Mouse (Mus musculus) kidney, embryonic 15.5 days (tissue): ENCODE measurements around the gene Fam129c. TPM values are rescaled to one million over a fixed set of nuclear protein-coding genes. Genes with fewer than 3 reads are reported as not detected.

Experiments
- ATAC-seq: fragments of 200-750 bp; cut with Nextera tagmentation; replicated peaks from 2 replicates; pipeline ENCODE4 v1.8.0; 2017; ENCODE audit warnings: moderate TSS enrichment; ENCODE audit not compliant: low FRiP score
- H3K27ac ChIP-seq: fragments of 300-500 bp; sonication (generic); 2 replicates; pipeline ENCODE4 v1.5.1; 2015; ENCODE audit warnings: mild to moderate bottlenecking, inconsistent platforms
- H3K27me3 ChIP-seq: fragments of 300-500 bp; sonication (generic); 2 replicates; pipeline ENCODE4 v1.6.1; 2015; ENCODE audit warnings: inconsistent platforms
- H3K36me3 ChIP-seq: fragments of 300-500 bp; sonication (generic); 2 replicates; pipeline ENCODE4 v1.6.1; 2015; ENCODE audit warnings: inconsistent platforms
- H3K4me1 ChIP-seq: fragments of 300-500 bp; sonication (generic); 2 replicates; pipeline ENCODE4 v1.6.1; 2015; ENCODE audit warnings: inconsistent platforms
- H3K4me2 ChIP-seq: fragments of 300-500 bp; sonication (generic); 2 replicates; pipeline ENCODE4 v1.6.1; 2015; ENCODE audit warnings: moderate library complexity, mild to moderate bottlenecking, inconsistent platforms
- H3K4me3 ChIP-seq: fragments of 300-500 bp; sonication (generic); replicated peaks from 2 replicates; pipeline ENCODE4 v1.5.1; 2015; ENCODE audit warnings: mild to moderate bottlenecking, inconsistent platforms
- H3K9ac ChIP-seq: fragments of 300-500 bp; sonication (generic); 2 replicates; pipeline ENCODE4 v1.6.1; 2015; ENCODE audit warnings: mild to moderate bottlenecking, inconsistent platforms
- H3K9me3 ChIP-seq: fragments of 300-500 bp; sonication (generic); replicated peaks from 2 replicates; pipeline ENCODE4 v1.6.1; 2016; ENCODE audit warnings: inconsistent platforms
- WGBS: fragments of 180-500 bp; shearing (Covaris S2); methylation state at CpG from one replicate; pipeline ENCODE4 v1.1.7; 2015; ENCODE audit warnings: mixed read lengths; 5-methylcytosine and 5-hydroxymethylcytosine counted together
- polyA plus RNA-seq: library from polyadenylated mRNA; unstranded; fragments of >200 nt; fragmentation: Nextera tagmentation; extraction: Ambion mirVana; gene quantifications from 2 replicates; pipeline ENCODE4 v1.2.1, GENCODE M21; 2015

The Fam129c gene
- polyA plus RNA-seq, 1 experiment from 2014 or later: 4.7 TPM

DNA sequence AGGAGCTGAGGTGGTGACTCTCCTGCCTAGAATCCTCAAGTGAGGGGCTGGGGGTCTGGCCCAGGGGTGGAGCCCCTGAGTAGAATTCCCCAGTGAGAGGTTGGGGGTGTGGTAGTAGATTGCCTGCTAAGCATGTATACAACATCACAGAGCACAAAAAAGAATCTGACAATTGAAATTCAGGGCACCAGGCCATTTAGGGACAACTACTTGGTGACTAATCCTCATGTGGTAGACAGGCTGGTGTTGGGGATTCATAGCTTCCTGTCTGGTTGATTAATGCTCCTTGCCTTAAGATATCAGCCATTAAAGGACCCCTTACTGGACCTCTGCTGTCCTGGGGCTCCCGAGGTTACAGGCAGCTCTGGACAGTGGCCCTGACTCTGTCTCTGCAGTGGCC, 18.4 kb upstream of the Fam129c start:
- no peak overlapping the region for H3K27ac ChIP-seq
- H3K27me3 ChIP-seq: no peaks in the 10 kb centered on the region
- H3K4me2 ChIP-seq: no peak overlapping the region
- WGBS: 67% methylated on average over 1 of the region's 1 CpGs
- no peak overlapping the region for H3K4me3 ChIP-seq
- H3K9ac ChIP-seq: no peak overlapping the region
- no peaks in the 10 kb centered on the region for H3K9me3 ChIP-seq
- no peaks in the 10 kb centered on the region for H3K4me1 ChIP-seq
- peaks cover 21% of the 10 kb centered on the region for H3K36me3 ChIP-seq
- ATAC-seq: no peak

DNA sequence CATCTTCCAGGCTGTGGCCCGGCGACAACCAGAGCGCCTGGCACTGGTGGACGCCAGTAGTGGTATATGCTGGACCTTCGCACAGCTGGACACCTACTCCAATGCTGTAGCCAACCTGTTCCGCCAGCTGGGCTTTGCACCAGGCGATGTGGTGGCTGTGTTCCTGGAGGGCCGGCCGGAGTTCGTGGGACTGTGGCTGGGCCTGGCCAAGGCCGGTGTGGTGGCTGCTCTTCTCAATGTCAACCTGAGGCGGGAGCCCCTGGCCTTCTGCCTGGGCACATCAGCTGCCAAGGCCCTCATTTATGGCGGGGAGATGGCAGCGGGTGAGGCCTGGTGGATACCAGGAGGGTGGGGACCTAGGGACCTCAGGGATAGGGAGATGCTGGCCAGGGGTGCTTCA, 18.0 kb upstream of the Fam129c start:
- ATAC-seq: no peak
- H3K9ac ChIP-seq: no peak overlapping the region
- H3K27ac ChIP-seq: no peak overlapping the region
- H3K4me3 ChIP-seq: no peak overlapping the region
- 88% methylated on average over 14 of the region's 14 CpGs for WGBS
- no peaks in the 10 kb centered on the region for H3K27me3 ChIP-seq
- H3K9me3 ChIP-seq: no peaks in the 10 kb centered on the region
- no peak overlapping the region for H3K4me2 ChIP-seq
- peaks cover 25% of the 10 kb centered on the region for H3K36me3 ChIP-seq
- H3K4me1 ChIP-seq: no peaks in the 10 kb centered on the region

DNA sequence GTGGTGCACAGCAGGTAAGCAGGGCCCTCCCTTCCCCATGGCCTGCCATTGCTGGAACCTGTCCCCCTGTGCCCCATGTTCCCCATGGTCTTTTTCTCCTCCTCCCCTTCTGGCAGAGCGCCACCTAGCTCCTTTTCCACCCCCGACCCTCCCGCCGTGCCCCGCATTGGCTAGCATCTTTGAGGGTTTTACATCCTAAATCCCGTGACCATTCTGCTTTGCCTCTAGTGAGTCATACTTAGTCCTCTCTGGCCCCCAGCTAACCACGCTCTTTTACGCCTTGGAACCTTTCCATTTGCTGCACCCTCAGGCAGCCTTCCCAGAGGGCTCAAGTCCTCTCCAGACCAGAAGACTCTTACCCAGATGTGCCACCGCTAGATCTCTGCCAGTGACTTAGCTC, 17.2 kb upstream of the Fam129c start:
- no peaks in the 10 kb centered on the region for H3K9me3 ChIP-seq
- H3K4me3 ChIP-seq: no peak overlapping the region
- WGBS: 44% methylated on average over 9 of the region's 9 CpGs
- no peaks in the 10 kb centered on the region for H3K27me3 ChIP-seq
- no peak overlapping the region for H3K9ac ChIP-seq
- no peak overlapping the region for H3K27ac ChIP-seq
- no peaks in the 10 kb centered on the region for H3K4me1 ChIP-seq
- H3K4me2 ChIP-seq: no peak overlapping the region
- ATAC-seq: no peak
- H3K36me3 ChIP-seq: peaks cover 33% of the 10 kb centered on the region

DNA sequence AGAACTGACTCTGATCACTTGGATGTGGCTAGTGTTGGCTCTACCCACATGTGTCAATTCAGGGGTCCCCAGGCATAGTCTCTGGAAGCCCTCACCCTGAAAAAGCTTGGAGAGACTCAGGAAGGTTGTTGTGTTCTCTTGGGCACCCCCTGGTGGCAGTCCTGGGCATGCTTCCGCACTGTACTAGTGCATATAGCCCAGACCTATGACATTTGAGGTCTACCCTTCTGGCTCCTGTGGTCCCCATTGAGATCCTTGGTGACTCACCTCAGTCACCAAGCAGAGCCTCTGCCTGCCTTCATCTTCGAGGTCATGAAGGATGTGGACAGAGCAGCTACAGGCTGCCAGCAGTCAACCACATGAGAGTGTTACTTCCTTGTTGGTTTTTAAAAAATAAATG, 10.6 kb upstream of the Fam129c start:
- no peak for ATAC-seq
- no peak overlapping the region for H3K4me2 ChIP-seq
- peaks cover 36% of the 10 kb centered on the region for H3K36me3 ChIP-seq
- no peak overlapping the region for H3K27ac ChIP-seq
- peaks cover 11% of the 10 kb centered on the region for H3K4me1 ChIP-seq
- no peaks in the 10 kb centered on the region for H3K9me3 ChIP-seq
- 73% methylated on average over 2 of the region's 2 CpGs for WGBS
- no peak overlapping the region for H3K4me3 ChIP-seq
- H3K9ac ChIP-seq: no peak overlapping the region
- H3K27me3 ChIP-seq: no peaks in the 10 kb centered on the region

DNA sequence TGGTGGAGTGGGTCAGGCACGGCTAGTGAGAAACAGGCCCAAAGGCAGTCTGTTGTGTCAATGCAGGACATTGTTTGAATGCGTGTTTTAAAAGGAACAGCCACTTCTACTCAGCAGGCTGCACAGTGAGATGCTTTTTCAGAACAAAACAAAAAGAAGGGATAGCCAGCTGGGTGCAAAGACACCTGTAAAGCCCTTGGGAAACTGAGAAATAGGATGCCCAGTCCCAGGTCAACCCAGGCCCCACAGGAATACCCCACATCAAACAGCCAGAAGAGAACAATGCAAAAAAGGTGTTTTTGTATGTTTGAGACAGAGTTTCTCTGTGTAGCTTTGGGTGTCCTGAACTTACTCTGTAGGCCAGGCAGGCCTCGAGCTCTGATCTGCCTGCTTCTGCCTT, 8.7 kb upstream of the Fam129c start:
- H3K36me3 ChIP-seq: peaks cover 34% of the 10 kb centered on the region
- peaks cover 25% of the 10 kb centered on the region for H3K4me1 ChIP-seq
- no peak for ATAC-seq
- 85% methylated on average over 3 of the region's 3 CpGs for WGBS
- no peaks in the 10 kb centered on the region for H3K27me3 ChIP-seq
- H3K27ac ChIP-seq: no peak overlapping the region
- H3K4me3 ChIP-seq: no peak overlapping the region
- H3K9me3 ChIP-seq: no peaks in the 10 kb centered on the region
- no peak overlapping the region for H3K9ac ChIP-seq
- no peak overlapping the region for H3K4me2 ChIP-seq

DNA sequence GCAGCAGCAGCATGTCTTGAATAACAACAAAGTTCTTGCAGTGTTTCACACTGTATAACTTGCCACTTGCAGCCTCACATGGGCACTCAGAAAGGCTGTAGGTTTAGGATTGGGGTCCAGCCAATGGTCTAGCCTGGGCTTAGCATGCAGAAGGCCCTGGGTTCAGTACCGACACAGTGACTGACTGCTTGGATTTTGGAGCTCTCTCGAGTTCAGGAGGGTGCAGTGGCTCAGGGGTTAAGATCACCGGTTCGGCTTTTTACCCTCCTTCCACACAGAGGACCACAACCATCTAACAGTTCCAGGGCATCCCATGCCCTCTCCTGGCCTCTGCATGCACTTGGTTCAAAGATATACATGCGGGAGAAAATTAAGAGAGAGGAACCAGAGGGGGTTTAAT, 6.4 kb upstream of the Fam129c start:
- H3K36me3 ChIP-seq: peaks cover 21% of the 10 kb centered on the region
- H3K9me3 ChIP-seq: no peaks in the 10 kb centered on the region
- no peak for ATAC-seq

DNA sequence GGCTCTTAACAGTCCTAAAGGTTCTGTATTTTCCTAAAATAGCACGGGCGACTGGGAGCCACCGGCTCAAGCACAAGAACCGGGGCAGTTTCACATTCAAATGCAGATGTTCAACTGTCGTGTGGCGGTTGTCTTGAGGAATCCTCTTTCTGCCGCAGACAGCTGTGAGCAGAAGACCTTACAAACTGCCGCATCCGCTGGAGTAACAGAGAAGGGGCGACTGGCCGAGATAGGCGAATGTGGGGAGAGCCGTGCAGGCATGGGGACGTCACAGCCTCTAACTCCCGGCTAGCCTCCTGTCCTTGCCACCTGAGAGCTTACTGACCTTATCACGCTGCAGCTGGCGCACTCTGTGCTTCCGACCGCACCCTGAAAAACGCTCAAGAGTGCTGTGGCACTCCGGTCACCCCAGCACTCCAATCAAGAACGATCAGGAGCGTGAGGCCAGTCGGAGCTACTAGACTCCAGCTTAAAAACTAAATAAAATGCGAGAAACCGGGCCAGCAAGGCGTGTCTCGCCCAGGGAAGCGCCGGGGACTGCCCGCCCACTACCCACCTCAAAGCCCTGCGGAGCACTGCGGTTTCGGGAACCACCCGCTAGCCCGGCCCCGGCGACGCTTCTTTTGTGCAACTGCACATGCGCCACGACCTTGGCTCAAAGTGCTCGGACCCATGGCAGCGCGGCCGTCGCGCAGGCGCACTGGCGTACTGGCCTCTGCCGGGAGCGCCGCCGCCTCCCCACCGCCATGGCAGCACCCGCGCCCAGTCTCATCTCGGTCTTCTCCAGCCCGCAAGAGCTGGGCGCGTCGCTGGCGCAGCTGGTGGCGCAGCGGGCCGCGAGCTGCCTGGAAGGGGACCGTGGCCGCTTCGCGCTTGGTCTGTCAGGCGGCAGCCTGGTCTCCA, 5.7 kb upstream of the Fam129c start, which contains the start of gene Pgls:
Gene Pgls, plus strand, starts transcription at position 706 of the 903 bp plus-strand sequence.
- Histone ChIP-seq H3K27ac (peak within 1 kb of the TSS; percentile 99), H3K4me1 (peaks cover 44% of the 10 kb centered on the region), H3K9ac (peak within 1 kb of the TSS; percentile 88), H3K9me3 (no peaks in the 10 kb centered on the region), H3K4me3 (peak within 1 kb of the TSS; percentile 76), H3K4me2 (peak within 1 kb of the TSS; percentile 93), H3K36me3 (peaks cover 16% of the 10 kb centered on the region), H3K27me3 (no peaks in the 10 kb centered on the region)
- WGBS: under 1% methylated on average over 71 of the region's 71 CpGs
- ATAC-seq: peak; percentile 89

More for the DNA sequence above, 6.4 kb upstream of the Fam129c start:
- 24% methylated on average over 5 of the region's 5 CpGs for WGBS
- Histone ChIP-seq H3K4me2 (peak overlapping the region; percentile 93), H3K4me1 (peaks cover 41% of the 10 kb centered on the region), H3K27me3 (no peaks in the 10 kb centered on the region), H3K27ac (peak overlapping the region; percentile 99), H3K4me3 (peak overlapping the region; percentile 76), H3K9ac (peak overlapping the region; percentile 88)

DNA sequence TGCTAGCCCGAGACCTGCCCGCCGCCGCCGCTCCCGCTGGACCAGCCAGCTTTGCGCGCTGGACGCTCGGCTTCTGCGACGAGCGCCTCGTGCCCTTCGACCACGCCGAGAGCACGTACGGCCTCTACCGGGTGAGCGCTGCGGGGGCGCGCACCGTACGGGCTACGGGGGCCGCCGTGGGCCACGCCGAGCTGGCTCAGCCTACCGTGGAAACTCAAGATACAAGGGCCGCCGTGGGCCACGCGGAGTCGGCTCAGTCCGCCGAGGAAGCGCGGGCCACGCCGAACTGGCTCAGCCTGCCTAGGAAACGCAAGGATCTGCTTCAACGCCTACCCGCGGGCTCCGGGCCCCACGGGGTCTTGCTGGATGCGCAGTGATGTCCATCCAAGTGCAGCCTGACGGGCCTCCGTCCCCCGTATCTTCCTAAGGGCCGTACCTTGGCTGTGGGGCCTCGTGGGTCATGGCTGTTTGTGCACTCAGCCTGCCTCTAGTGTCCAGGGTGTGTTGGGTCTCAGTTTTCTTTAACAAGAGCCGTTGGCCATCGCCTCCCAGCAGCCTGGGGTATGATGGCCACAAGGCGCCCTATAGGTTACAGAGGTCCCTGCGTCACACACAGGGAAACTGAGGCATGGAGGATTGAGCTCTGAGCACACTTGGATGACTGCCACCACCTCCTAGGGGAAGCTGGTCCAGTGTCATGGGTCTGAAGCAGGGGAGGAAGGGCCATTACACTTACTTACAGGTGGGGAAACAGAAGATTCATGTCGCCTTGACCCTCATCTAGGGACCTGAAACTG, 4.9 kb upstream of the Fam129c start:
- no peaks in the 10 kb centered on the region for H3K9me3 ChIP-seq
- ATAC-seq: peak; percentile 76
- peak overlapping the region; percentile 93 for H3K4me2 ChIP-seq
- peaks cover 9% of the 10 kb centered on the region; the same call in 1 of the 2 replicates for H3K36me3 ChIP-seq
- 4% methylated on average over 60 of the region's 60 CpGs for WGBS
- H3K4me3 ChIP-seq: peak overlapping the region; percentile 76
- H3K9ac ChIP-seq: peak overlapping the region; percentile 88
- H3K27me3 ChIP-seq: no peaks in the 10 kb centered on the region
- peak overlapping the region; percentile 99 for H3K27ac ChIP-seq
- H3K4me1 ChIP-seq: peaks cover 44% of the 10 kb centered on the region

DNA sequence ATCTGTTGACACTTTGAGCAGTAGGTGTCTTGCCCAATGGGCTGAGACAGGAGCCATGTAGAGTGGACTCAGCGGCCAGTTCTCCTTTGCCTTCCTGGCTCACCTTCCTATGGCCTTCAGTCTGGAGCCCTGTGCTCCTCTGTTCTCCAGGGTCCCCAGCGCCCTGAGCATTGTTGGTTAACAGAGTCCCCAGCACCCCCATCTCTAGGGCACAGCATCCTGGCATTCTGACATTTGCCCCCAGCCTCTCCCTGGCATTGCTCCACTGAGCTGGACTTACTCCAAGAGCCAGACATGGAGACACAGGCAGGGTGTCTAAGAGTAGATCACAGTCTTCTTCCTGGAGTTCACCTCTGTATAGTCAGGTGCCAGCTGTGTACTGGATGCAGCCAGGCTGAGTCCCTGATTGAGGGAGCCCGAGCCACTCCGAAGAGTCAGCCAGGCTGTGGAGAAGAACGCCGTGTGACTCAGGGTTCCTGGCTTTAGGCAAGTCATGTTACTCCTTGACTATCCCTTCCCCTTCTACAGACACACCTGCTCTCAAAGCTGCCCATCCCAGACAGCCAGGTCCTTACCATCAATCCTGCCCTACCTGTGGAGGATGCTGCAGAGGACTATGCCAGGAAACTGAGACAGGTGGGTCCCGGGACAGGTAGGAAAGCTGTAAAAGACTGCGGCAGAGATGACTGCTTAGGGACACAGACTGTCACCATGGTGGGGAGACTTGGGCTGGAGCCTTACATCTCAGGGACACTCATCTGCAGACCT, 3.7 kb upstream of the Fam129c start:
- WGBS: 89% methylated on average over 8 of the region's 8 CpGs
- H3K4me2 ChIP-seq: 0 out of 2 replicates have a peak overlapping the region, but pooled peaks have one; percentile 8
- H3K27me3 ChIP-seq: no peaks in the 10 kb centered on the region
- no peak overlapping the region for H3K4me3 ChIP-seq
- H3K4me1 ChIP-seq: peaks cover 44% of the 10 kb centered on the region
- no peaks in the 10 kb centered on the region for H3K9me3 ChIP-seq
- H3K27ac ChIP-seq: no peak overlapping the region
- no peak for ATAC-seq
- no peak overlapping the region for H3K9ac ChIP-seq
- H3K36me3 ChIP-seq: peaks cover 9% of the 10 kb centered on the region; the same call in 1 of the 2 replicates

DNA sequence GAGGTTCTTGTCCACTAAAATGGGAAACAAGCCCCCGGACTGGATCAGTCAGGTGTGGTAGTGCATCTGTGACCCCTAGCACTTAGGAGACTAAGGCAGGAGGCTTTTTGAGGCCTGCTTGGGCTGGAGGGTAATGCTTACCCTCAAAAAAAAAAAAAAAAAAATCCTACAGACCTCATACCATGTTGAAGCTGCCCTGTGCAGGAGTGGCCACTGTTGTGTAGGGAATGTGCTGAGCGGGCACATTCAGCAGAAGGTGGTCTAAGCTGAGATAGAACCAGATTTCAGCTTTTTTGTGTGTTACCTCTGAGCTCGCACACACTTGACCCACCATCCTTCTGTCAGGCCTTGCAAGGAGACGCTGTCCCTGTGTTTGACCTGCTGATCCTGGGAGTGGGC, 3.1 kb upstream of the Fam129c start:
- H3K4me2 ChIP-seq: no peak overlapping the region
- no peaks in the 10 kb centered on the region for H3K9me3 ChIP-seq
- H3K36me3 ChIP-seq: peaks cover 10% of the 10 kb centered on the region; the same call in 1 of the 2 replicates
- H3K4me1 ChIP-seq: peaks cover 44% of the 10 kb centered on the region
- no peaks in the 10 kb centered on the region for H3K27me3 ChIP-seq
- H3K9ac ChIP-seq: no peak overlapping the region
- no peak overlapping the region for H3K4me3 ChIP-seq
- no peak for ATAC-seq
- no peak overlapping the region for H3K27ac ChIP-seq
- WGBS: 90% methylated on average over 4 of the region's 4 CpGs

DNA sequence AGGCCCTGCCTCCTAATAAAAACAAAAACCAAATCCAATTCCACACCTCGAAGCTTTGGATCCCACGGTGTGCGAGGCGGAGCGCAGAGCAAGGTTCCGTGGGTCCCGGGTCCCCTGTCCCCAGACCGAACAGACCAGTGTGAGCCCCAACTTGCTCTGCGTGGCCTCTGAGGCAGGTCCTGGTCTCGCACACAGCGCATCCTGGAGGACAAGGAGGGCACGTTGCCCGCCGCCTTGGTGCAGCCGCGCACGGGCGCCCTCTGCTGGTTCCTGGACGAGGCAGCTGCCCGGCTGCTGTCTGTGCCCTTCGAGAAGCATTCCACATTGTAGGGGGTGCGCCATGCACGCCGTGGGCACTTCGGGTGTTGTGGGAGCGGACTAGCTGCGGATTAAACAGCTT, 1.6 kb upstream of the Fam129c start:
- WGBS: 11% methylated on average over 27 of the region's 27 CpGs
- 0 out of 2 replicates have a peak, but pooled peaks have one; percentile 10 for ATAC-seq
- peaks cover 12% of the 10 kb centered on the region; the same call in 1 of the 2 replicates for H3K36me3 ChIP-seq
- H3K4me1 ChIP-seq: peaks cover 41% of the 10 kb centered on the region
- peaks cover 6% of the 10 kb centered on the region for H3K27me3 ChIP-seq
- H3K9me3 ChIP-seq: no peaks in the 10 kb centered on the region
- peak overlapping the region; percentile 38 for H3K4me2 ChIP-seq
- H3K9ac ChIP-seq: no peak overlapping the region
- no peak overlapping the region for H3K4me3 ChIP-seq
- H3K27ac ChIP-seq: 0 out of 2 replicates have a peak overlapping the region, but pooled peaks have one; percentile 3
